Mouse (Mus musculus): ENCODE measurements around the gene Dirc2. TPM values are rescaled to one million over a fixed set of nuclear protein-coding genes. Genes with fewer than 3 reads are reported as not detected.

Dirc2 gene
- polyA plus RNA-seq, 1 experiment from 2014 or later = 13.5 TPM

GRCm38 (mm10) chr16:35771141-35771540, 2.0 kb upstream of the Dirc2 start:
- ATAC-seq (ENCODE audit: insufficient read depth, low FRiP score, low read depth) = no peak
- Histone ChIP-seq H3K4me1 (peaks cover 25% of the 10 kb centered on the region), H3K9me3 (no peaks in the 10 kb centered on the region), H3K4me2 (peak overlapping the region; percentile 91), H3K36me3 (no peaks in the 10 kb centered on the region), H3K4me3 (replicated peaks) (peak overlapping the region; percentile 91), H3K9ac (no peak overlapping the region), H3K27ac (no peak overlapping the region), H3K27me3 (replicated peaks) (no peaks in the 10 kb centered on the region)
- 26% methylated on average over 8 of the region's 8 CpGs for WGBS

GRCm38 (mm10) chr16:35769878-35770657, 912 bp upstream of the Dirc2 start, which contains the start of gene Hspbap1:
Gene Hspbap1 (plus strand): TSS chr16:35770375.
- peaks cover 25% of the 10 kb centered on the region for H3K4me1 ChIP-seq
- H3K9ac ChIP-seq = peak within 1 kb of the TSS; percentile 77
- WGBS = under 1% methylated on average over 51 of the region's 51 CpGs
- H3K27ac ChIP-seq = peak within 1 kb of the TSS; percentile 70
- no peaks in the 10 kb centered on the region for H3K36me3 ChIP-seq
- H3K27me3 ChIP-seq (replicated peaks) = no peaks in the 10 kb centered on the region
- peak; percentile 72 for ATAC-seq (ENCODE audit: insufficient read depth, low FRiP score, low read depth)
- H3K4me2 ChIP-seq = peak within 1 kb of the TSS; percentile 91
- peak within 1 kb of the TSS; percentile 91 for H3K4me3 ChIP-seq (replicated peaks)
- H3K9me3 ChIP-seq = no peaks in the 10 kb centered on the region

- H3K4me3 ChIP-seq (replicated peaks) = peak overlapping the region; percentile 91
- peaks cover 25% of the 10 kb centered on the region for H3K4me1 ChIP-seq
- H3K36me3 ChIP-seq = no peaks in the 10 kb centered on the region
- no peak overlapping the region for H3K27ac ChIP-seq
- no peaks in the 10 kb centered on the region for H3K27me3 ChIP-seq (replicated peaks)
- peak overlapping the region; percentile 91 for H3K4me2 ChIP-seq
- no peaks in the 10 kb centered on the region for H3K9me3 ChIP-seq
- no peak for ATAC-seq (ENCODE audit: insufficient read depth, low FRiP score, low read depth)
- peak overlapping the region; percentile 77 for H3K9ac ChIP-seq
- WGBS = 27% methylated on average over 6 of the region's 6 CpGs
These were observed 729 bp downstream of the Dirc2 start for GRCm38 (mm10) chr16:35768469-35768784.

- H3K9me3 ChIP-seq = no peaks in the 10 kb centered on the region
- no peak overlapping the region for H3K4me3 ChIP-seq (replicated peaks)
- 71% methylated on average over 3 of the region's 3 CpGs for WGBS
- H3K36me3 ChIP-seq = no peaks in the 10 kb centered on the region
- peaks cover 23% of the 10 kb centered on the region for H3K4me1 ChIP-seq
- H3K9ac ChIP-seq = no peak overlapping the region
- H3K27me3 ChIP-seq (replicated peaks) = no peaks in the 10 kb centered on the region
- no peak for ATAC-seq (ENCODE audit: insufficient read depth, low FRiP score, low read depth)
- no peak overlapping the region for H3K27ac ChIP-seq
- no peak overlapping the region for H3K4me2 ChIP-seq
These were observed 2.8 kb downstream of the Dirc2 start for GRCm38 (mm10) chr16:35766366-35766765.

GRCm38 (mm10) chr16:35765449-35765848, 3.7 kb downstream of the Dirc2 start:
- Histone ChIP-seq H3K4me3 (replicated peaks) (no peak overlapping the region), H3K9me3 (no peaks in the 10 kb centered on the region), H3K4me1 (peaks cover 17% of the 10 kb centered on the region), H3K27me3 (replicated peaks) (no peaks in the 10 kb centered on the region), H3K36me3 (no peaks in the 10 kb centered on the region), H3K4me2 (no peak overlapping the region), H3K9ac (no peak overlapping the region), H3K27ac (no peak overlapping the region)
- no peak for ATAC-seq (ENCODE audit: insufficient read depth, low FRiP score, low read depth)
- WGBS = 56% methylated on average over 2 of the region's 2 CpGs

GRCm38 (mm10) chr16:35764941-35765340, 4.2 kb downstream of the Dirc2 start:
- Histone ChIP-seq H3K27ac (no peak overlapping the region), H3K4me2 (no peak overlapping the region), H3K4me3 (replicated peaks) (no peak overlapping the region), H3K27me3 (replicated peaks) (no peaks in the 10 kb centered on the region), H3K9me3 (no peaks in the 10 kb centered on the region), H3K4me1 (peaks cover 17% of the 10 kb centered on the region), H3K9ac (no peak overlapping the region), H3K36me3 (no peaks in the 10 kb centered on the region)
- ATAC-seq (ENCODE audit: insufficient read depth, low FRiP score, low read depth) = no peak
- 75% methylated on average over 1 of the region's 1 CpGs for WGBS

- Histone ChIP-seq H3K9me3 (no peaks in the 10 kb centered on the region), H3K36me3 (no peaks in the 10 kb centered on the region), H3K4me2 (no peak overlapping the region), H3K4me3 (replicated peaks) (no peak overlapping the region), H3K27me3 (replicated peaks) (no peaks in the 10 kb centered on the region), H3K9ac (no peak overlapping the region), H3K4me1 (peaks cover 14% of the 10 kb centered on the region), H3K27ac (no peak overlapping the region)
- peak; percentile 87; the same call in 1 of the 2 replicates for ATAC-seq (ENCODE audit: insufficient read depth, low FRiP score, low read depth)
- WGBS = 66% methylated on average over 11 of the region's 11 CpGs
These were observed 5.4 kb downstream of the Dirc2 start for GRCm38 (mm10) chr16:35763590-35764296.

GRCm38 (mm10) chr16:35759401-35759800, 9.8 kb downstream of the Dirc2 start:
- 84% methylated on average over 5 of the region's 5 CpGs for WGBS
- Histone ChIP-seq H3K27me3 (replicated peaks) (no peaks in the 10 kb centered on the region), H3K36me3 (no peaks in the 10 kb centered on the region), H3K4me2 (no peak overlapping the region), H3K4me1 (no peaks in the 10 kb centered on the region), H3K9me3 (no peaks in the 10 kb centered on the region), H3K9ac (no peak overlapping the region), H3K4me3 (replicated peaks) (no peak overlapping the region), H3K27ac (no peak overlapping the region)
- no peak for ATAC-seq (ENCODE audit: insufficient read depth, low FRiP score, low read depth)

- Histone ChIP-seq H3K4me3 (replicated peaks) (no peak overlapping the region), H3K9me3 (no peaks in the 10 kb centered on the region), H3K4me2 (no peak overlapping the region), H3K9ac (no peak overlapping the region), H3K27me3 (replicated peaks) (no peaks in the 10 kb centered on the region), H3K36me3 (no peaks in the 10 kb centered on the region), H3K4me1 (no peaks in the 10 kb centered on the region), H3K27ac (no peak overlapping the region)
- WGBS = 82% methylated on average over 9 of the region's 9 CpGs
- ATAC-seq (ENCODE audit: insufficient read depth, low FRiP score, low read depth) = no peak
These were observed 12.5 kb downstream of the Dirc2 start for GRCm38 (mm10) chr16:35756697-35757096.

- no peak overlapping the region for H3K4me3 ChIP-seq (replicated peaks)
- no peaks in the 10 kb centered on the region for H3K27me3 ChIP-seq (replicated peaks)
- no peak overlapping the region for H3K9ac ChIP-seq
- no peak overlapping the region for H3K27ac ChIP-seq
- 60% methylated on average over 6 of the region's 6 CpGs for WGBS
- no peaks in the 10 kb centered on the region for H3K36me3 ChIP-seq
- no peaks in the 10 kb centered on the region for H3K4me1 ChIP-seq
- no peak overlapping the region for H3K4me2 ChIP-seq
- H3K9me3 ChIP-seq = no peaks in the 10 kb centered on the region
- ATAC-seq (ENCODE audit: insufficient read depth, low FRiP score, low read depth) = no peak
These were observed 13.4 kb downstream of the Dirc2 start for GRCm38 (mm10) chr16:35755502-35756334.

GRCm38 (mm10) chr16:35753926-35754325, 15.2 kb downstream of the Dirc2 start:
- Histone ChIP-seq H3K27ac (no peak overlapping the region), H3K4me1 (no peaks in the 10 kb centered on the region), H3K4me3 (replicated peaks) (no peak overlapping the region), H3K9me3 (no peaks in the 10 kb centered on the region), H3K4me2 (no peak overlapping the region), H3K36me3 (no peaks in the 10 kb centered on the region), H3K27me3 (replicated peaks) (no peaks in the 10 kb centered on the region), H3K9ac (no peak overlapping the region)
- no peak for ATAC-seq (ENCODE audit: insufficient read depth, low FRiP score, low read depth)
- WGBS = 90% methylated on average over 5 of the region's 5 CpGs

GRCm38 (mm10) chr16:35751841-35752240, 17.3 kb downstream of the Dirc2 start:
- 86% methylated on average over 4 of the region's 4 CpGs for WGBS
- no peaks in the 10 kb centered on the region for H3K36me3 ChIP-seq
- H3K27me3 ChIP-seq (replicated peaks) = no peaks in the 10 kb centered on the region
- no peak overlapping the region for H3K4me3 ChIP-seq (replicated peaks)
- ATAC-seq (ENCODE audit: insufficient read depth, low FRiP score, low read depth) = no peak
- H3K9me3 ChIP-seq = no peaks in the 10 kb centered on the region
- H3K4me1 ChIP-seq = no peaks in the 10 kb centered on the region
- no peak overlapping the region for H3K27ac ChIP-seq
- no peak overlapping the region for H3K9ac ChIP-seq
- no peak overlapping the region for H3K4me2 ChIP-seq
